ENCODE assay signal across 8 mouse cellular contexts in the genomic region with DNA sequence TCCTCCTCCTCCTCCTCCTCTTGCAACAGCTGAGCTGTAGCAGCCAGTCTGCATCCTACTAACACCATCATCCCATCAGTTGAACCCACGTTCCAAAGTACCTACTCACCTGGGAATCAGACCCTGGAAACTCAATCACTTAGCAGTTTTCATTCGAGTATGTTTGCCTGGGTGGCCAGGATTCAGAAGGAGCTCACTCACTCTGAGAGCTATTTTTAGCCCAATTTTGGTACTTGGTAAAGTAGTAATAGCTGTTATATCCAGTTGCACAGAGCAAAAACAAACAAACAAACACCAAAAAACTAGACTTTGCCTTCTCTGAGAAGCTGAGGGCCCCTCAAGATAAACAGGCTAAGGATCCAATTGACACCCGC. TPM values are rescaled to one million over a fixed set of nuclear protein-coding genes. Genes with fewer than 3 reads are reported as not detected.
DNase-seq lines count a peak whose midpoint lies in the region; ATAC-seq and TF ChIP-seq lines count a peak whose summit lies in the region.

No protein-coding gene starts in this region.

- H3K9ac ChIP-seq in lung, embryonic 16.5 days (ENCODE audit: low read length) = peak overlapping the region; percentile 92
- peak overlapping the region; percentile 87 for H3K9ac ChIP-seq in embryonic facial prominence, embryonic 14.5 days (ENCODE audit: low read depth, low read length)
- H3K9ac ChIP-seq in limb, embryonic 14.5 days (ENCODE audit: low read depth, low read length, severe bottlenecking) = peak overlapping the region; percentile 86

- no peak for TF ChIP-seq CTCF in olfactory bulb, adult 2 months (IDR thresholded peaks at IDR 0.05; ENCODE audit: insufficient read depth, low read depth, low read length)

- H3K27me3 ChIP-seq in lung, embryonic 16.5 days (ENCODE audit: control insufficient read depth, insufficient read depth, low read depth, low read length) = no peaks in the 10 kb centered on the region
- H3K27me3 ChIP-seq in embryonic facial prominence, embryonic 14.5 days (replicated peaks; ENCODE audit: control insufficient read depth, insufficient read depth, low read length) = no peaks in the 10 kb centered on the region
- H3K27me3 ChIP-seq in limb, embryonic 14.5 days (ENCODE audit: control insufficient read depth, insufficient read depth, low read length) = no peaks in the 10 kb centered on the region

- peak overlapping the region; percentile 83; the same call in 1 of the 2 replicates for H3K27ac ChIP-seq in lung, embryonic 16.5 days (ENCODE audit: low read length)
- peak overlapping the region; percentile 86; the same call in 1 of the 2 replicates for H3K27ac ChIP-seq in embryonic facial prominence, embryonic 14.5 days (replicated peaks; ENCODE audit: low read depth, low read length)
- peak overlapping the region; percentile 88 for H3K27ac ChIP-seq in limb, embryonic 14.5 days (replicated peaks; ENCODE audit: low read depth, low read length)
- H3K27ac ChIP-seq in olfactory bulb, adult 2 months (ENCODE audit: insufficient read depth, low read depth, low read length) = peak overlapping the region; percentile 54

- ATAC-seq in lung, embryonic 16.5 days (ENCODE audit: low read depth) = no peak
- no peak for ATAC-seq in embryonic facial prominence, embryonic 14.5 days (ENCODE audit: low read depth)
- no peak for ATAC-seq in limb, embryonic 14.5 days (ENCODE audit: low FRiP score, low read depth)

- H3K4me1 ChIP-seq in lung, embryonic 16.5 days (replicated peaks; ENCODE audit: control insufficient read depth, insufficient read depth, low read length) = peaks cover 6% of the 10 kb centered on the region
- H3K4me1 ChIP-seq in embryonic facial prominence, embryonic 14.5 days (ENCODE audit: control insufficient read depth, insufficient read depth, low read length) = peaks cover 9% of the 10 kb centered on the region; the same call in 1 of the 2 replicates
- peaks cover 15% of the 10 kb centered on the region for H3K4me1 ChIP-seq in limb, embryonic 14.5 days (ENCODE audit: control insufficient read depth, insufficient read depth, low read length)
- H3K4me1 ChIP-seq in olfactory bulb, adult 2 months (ENCODE audit: control insufficient read depth, insufficient read depth, low read length) = peaks cover 3% of the 10 kb centered on the region; the same call in 1 of the 2 replicates

- 0% methylated on average over 3 of the region's 3 CpGs for WGBS in lung, embryonic 16.5 days
- 0% methylated on average over 3 of the region's 3 CpGs for WGBS in embryonic facial prominence, embryonic 14.5 days
- 0% methylated on average over 3 of the region's 3 CpGs for WGBS in limb, embryonic 14.5 days
- 0% methylated on average over 3 of the region's 3 CpGs for WGBS in olfactory bulb, adult 2 months

- H3K36me3 ChIP-seq in lung, embryonic 16.5 days (ENCODE audit: control insufficient read depth, insufficient read depth, low read length) = no peaks in the 10 kb centered on the region
- no peaks in the 10 kb centered on the region for H3K36me3 ChIP-seq in embryonic facial prominence, embryonic 14.5 days (ENCODE audit: control insufficient read depth, insufficient read depth, low read length)
- H3K36me3 ChIP-seq in limb, embryonic 14.5 days (ENCODE audit: control insufficient read depth, insufficient read depth, low read length) = no peaks in the 10 kb centered on the region

- H3K9me3 ChIP-seq in lung, embryonic 16.5 days (ENCODE audit: control insufficient read depth, low read length) = no peaks in the 10 kb centered on the region
- H3K9me3 ChIP-seq in embryonic facial prominence, embryonic 14.5 days (ENCODE audit: control insufficient read depth, low read length) = no peaks in the 10 kb centered on the region
- H3K9me3 ChIP-seq in limb, embryonic 14.5 days (ENCODE audit: control insufficient read depth, low read length) = no peaks in the 10 kb centered on the region

- H3K4me2 ChIP-seq in lung, embryonic 16.5 days (ENCODE audit: low read depth, low read length) = peak overlapping the region; percentile 88
- H3K4me2 ChIP-seq in embryonic facial prominence, embryonic 14.5 days (ENCODE audit: low read depth, low read length) = peak overlapping the region; percentile 95
- peak overlapping the region; percentile 93 for H3K4me2 ChIP-seq in limb, embryonic 14.5 days (replicated peaks; ENCODE audit: low read depth, low read length, severe bottlenecking)

- H3K4me3 ChIP-seq in lung, embryonic 16.5 days (ENCODE audit: low read length) = peak overlapping the region; percentile 91
- peak overlapping the region; percentile 93 for H3K4me3 ChIP-seq in embryonic facial prominence, embryonic 14.5 days (ENCODE audit: low read depth, low read length)
- peak overlapping the region; percentile 89 for H3K4me3 ChIP-seq in limb, embryonic 14.5 days (replicated peaks; ENCODE audit: low read length)
- peak overlapping the region; percentile 80 for H3K4me3 ChIP-seq in olfactory bulb, adult 2 months (ENCODE audit: insufficient read depth, low read depth, low read length)

- DNase-seq in lung, adult 18-20 months = no peak
- peak; percentile 14 for DNase-seq in embryonic facial prominence, embryonic 14.5 days (ENCODE audit: low spot score)
- peak; percentile 7 for DNase-seq in limb, embryonic 14.5 days (ENCODE audit: low spot score)
- DNase-seq in layer of hippocampus, adult 9-11 months = no peak
- DNase-seq in thymus, postnatal 14 days = no peak
- DNase-seq in frontal cortex, postnatal 36 days (ENCODE audit: low spot score in 2 of 2) = no peak

- TF ChIP-seq POLR2A in limb, embryonic 14.5 days (IDR thresholded peaks at IDR 0.05; ENCODE audit: borderline replicate concordance, extremely low read depth, insufficient read depth, insufficient read length) = no peak
- TF ChIP-seq POLR2A in olfactory bulb, adult 2 months (IDR thresholded peaks at IDR 0.05; ENCODE audit: insufficient read depth, low read depth, low read length) = no peak

RNA-seq across cellular contexts. Expression of a gene that starts 1.0 kb away (rescaled TPM):
- 25.6 and 28.6 TPM in 2 replicates for polyA plus RNA-seq in lung, embryonic 16.5 days (2015; fragmentation: Nextera tagmentation; extraction: Ambion mirVana)
- polyA plus RNA-seq in embryonic facial prominence, embryonic 14.5 days (2014; fragmentation: Nextera tagmentation; extraction: Ambion mirVana) = 32.7 and 33.6 TPM in 2 replicates
- polyA plus RNA-seq in limb, embryonic 14.5 days (2012; rRNA removed) = 50.6 and 54.3 TPM in 2 replicates
- polyA plus RNA-seq in limb, embryonic 14.5 days (2014; fragmentation: Nextera tagmentation; extraction: Ambion mirVana) = 31.6 and 33.9 TPM in 2 replicates
- not detected in 2 replicates for polyA plus RNA-seq in olfactory bulb, adult 2 months (2012; ENCODE audit: insufficient read depth, insufficient read length, low replicate concordance, missing spikeins)

Comparison
In these comparisons a context has a peak if more than half of its experiments do, and no peak if none do; other contexts are left out.
1. DNase-seq: peak in embryonic facial prominence, embryonic 14.5 days (single experiment) and limb, embryonic 14.5 days (single experiment); none in lung, adult 18-20 months (0 of 2), layer of hippocampus, adult 9-11 months (single experiment), thymus, postnatal 14 days (single experiment) and frontal cortex, postnatal 36 days (0 of 2).
2. Peak in every context shown above with its lines, with median percentiles within 50 percentile points of each other: H3K27ac ChIP-seq, H3K4me2 ChIP-seq, H3K4me3 ChIP-seq and H3K9ac ChIP-seq.